Mouse (Mus musculus): ENCODE data around the gene Traf3ip3. TPM values are rescaled to one million over a fixed set of nuclear protein-coding genes. Genes with fewer than 3 reads are reported as not detected.

Gene Traf3ip3
- polyA plus RNA-seq, 1 experiment from 2014 or later = 2.5 TPM

GRCm38 (mm10) chr1:193130456-193130825 lies 71.1 kb downstream of the Traf3ip3 start:
- 34% methylated on average over 11 of the region's 11 CpGs for WGBS

GRCm38 (mm10) chr1:193129786-193130455 lies 71.6 kb downstream of the Traf3ip3 start, which contains the start of gene Diexf:
Gene Diexf (minus strand): TSS chr1:193130272.
- H3K4me1 ChIP-seq = peaks cover 7% of the 10 kb centered on the region
- no peaks in the 10 kb centered on the region for H3K9me3 ChIP-seq
- H3K36me3 ChIP-seq = peaks cover 18% of the 10 kb centered on the region
- H3K4me2 ChIP-seq (replicated peaks) = peak within 1 kb of the TSS; percentile 66
- H3K9ac ChIP-seq = peak within 1 kb of the TSS; percentile 82
- WGBS = under 1% methylated on average over 61 of the region's 61 CpGs
- H3K4me3 ChIP-seq = peak within 1 kb of the TSS; percentile 97
- no peaks in the 10 kb centered on the region; the same call in 1 of the 2 replicates for H3K27me3 ChIP-seq (replicated peaks)
- peak; percentile 96 for ATAC-seq (ENCODE audit: low FRiP score, low read depth)
- H3K27ac ChIP-seq = no peak within 1 kb of the TSS

More at GRCm38 (mm10) chr1:193130456-193130825, 71.1 kb downstream of the Traf3ip3 start:
- peaks cover 18% of the 10 kb centered on the region for H3K36me3 ChIP-seq
- no peaks in the 10 kb centered on the region; the same call in 1 of the 2 replicates for H3K27me3 ChIP-seq (replicated peaks)
- peak; percentile 70 for ATAC-seq (ENCODE audit: low FRiP score, low read depth)
- H3K4me1 ChIP-seq = peaks cover 7% of the 10 kb centered on the region
- no peaks in the 10 kb centered on the region for H3K9me3 ChIP-seq
- peak overlapping the region; percentile 97 for H3K4me3 ChIP-seq
- no peak overlapping the region for H3K27ac ChIP-seq
- H3K9ac ChIP-seq = peak overlapping the region; percentile 44; the same call in 1 of the 2 replicates
- peak overlapping the region; percentile 66 for H3K4me2 ChIP-seq (replicated peaks)

DNA sequence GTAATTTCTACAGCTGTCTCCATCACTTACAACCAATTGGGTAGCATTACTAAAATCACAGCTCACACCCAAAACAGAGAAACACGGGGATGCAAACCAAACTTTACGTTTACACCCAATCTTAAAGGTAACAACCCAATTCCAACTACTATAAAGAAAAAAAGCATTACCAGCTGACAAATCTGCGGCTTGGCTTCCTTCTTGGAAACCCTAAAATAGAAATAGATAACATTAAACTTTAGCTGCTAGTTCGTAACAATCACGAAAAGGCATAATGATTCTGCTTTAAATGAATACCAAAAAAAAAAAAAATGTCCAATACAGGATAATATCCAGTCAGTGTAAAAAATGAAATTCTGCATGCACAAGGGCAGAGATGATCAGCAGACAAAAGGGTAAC lies 72.2 kb downstream of the Traf3ip3 start:
- Histone ChIP-seq H3K4me2 (replicated peaks) (peak overlapping the region; percentile 66), H3K9me3 (no peaks in the 10 kb centered on the region), H3K4me3 (peak overlapping the region; percentile 97), H3K4me1 (peaks cover 7% of the 10 kb centered on the region), H3K27me3 (replicated peaks) (no peaks in the 10 kb centered on the region; the same call in 1 of the 2 replicates), H3K27ac (no peak overlapping the region), H3K36me3 (peaks cover 21% of the 10 kb centered on the region), H3K9ac (peak overlapping the region; percentile 82)
- ATAC-seq (ENCODE audit: low FRiP score, low read depth) = no peak
- 31% methylated on average over 5 of the region's 5 CpGs for WGBS

GRCm38 (mm10) chr1:193128055-193128454 lies 73.4 kb downstream of the Traf3ip3 start:
- no peak for ATAC-seq (ENCODE audit: low FRiP score, low read depth)
- no peaks in the 10 kb centered on the region for H3K27me3 ChIP-seq (replicated peaks)
- no peak overlapping the region for H3K4me2 ChIP-seq (replicated peaks)
- H3K27ac ChIP-seq = no peak overlapping the region
- H3K9ac ChIP-seq = no peak overlapping the region
- 93% methylated on average over 6 of the region's 6 CpGs for WGBS
- no peak overlapping the region for H3K4me3 ChIP-seq
- H3K36me3 ChIP-seq = peaks cover 30% of the 10 kb centered on the region
- peaks cover 7% of the 10 kb centered on the region for H3K4me1 ChIP-seq
- H3K9me3 ChIP-seq = no peaks in the 10 kb centered on the region

- no peak overlapping the region for H3K9ac ChIP-seq
- H3K4me3 ChIP-seq = no peak overlapping the region
- 90% methylated on average over 4 of the region's 4 CpGs for WGBS
- H3K9me3 ChIP-seq = no peaks in the 10 kb centered on the region
- H3K4me2 ChIP-seq (replicated peaks) = no peak overlapping the region
- H3K27ac ChIP-seq = no peak overlapping the region
- peaks cover 7% of the 10 kb centered on the region for H3K4me1 ChIP-seq
- no peak for ATAC-seq (ENCODE audit: low FRiP score, low read depth)
- H3K36me3 ChIP-seq = peaks cover 52% of the 10 kb centered on the region
- no peaks in the 10 kb centered on the region for H3K27me3 ChIP-seq (replicated peaks)
Measured at GRCm38 (mm10) chr1:193125835-193126234, 75.7 kb downstream of the Traf3ip3 start.

Other genes with a start within 250 kb of the Traf3ip3 start
- gene Syt14, start 165.9 kb downstream of the Traf3ip3 start, polyA plus RNA-seq (2016; fragmentation: Nextera tagmentation; extraction: Ambion mirVana) = 6.1 and 7.0 TPM in 2 replicates
- 6.9 and 9.6 TPM in 2 replicates for gene Diexf, start 71.4 kb downstream of the Traf3ip3 start, polyA plus RNA-seq (2016; fragmentation: Nextera tagmentation; extraction: Ambion mirVana)
- gene Irf6, start 48.6 kb downstream of the Traf3ip3 start, polyA plus RNA-seq (2016; fragmentation: Nextera tagmentation; extraction: Ambion mirVana) = 1.9 and 3.1 TPM in 2 replicates
- 14.3 and 14.4 TPM in 2 replicates for gene A130010J15Rik, start 33.7 kb downstream of the Traf3ip3 start, polyA plus RNA-seq (2016; fragmentation: Nextera tagmentation; extraction: Ambion mirVana)
- gene Lamb3, start 6.0 kb upstream of the Traf3ip3 start, polyA plus RNA-seq (2016; fragmentation: Nextera tagmentation; extraction: Ambion mirVana) = 0.29 and 0.38 TPM in 2 replicates
- 0.23 TPM in 1 of 2 replicates, not detected in the other for gene Hsd11b1, start 62.4 kb upstream of the Traf3ip3 start, polyA plus RNA-seq (2016; fragmentation: Nextera tagmentation; extraction: Ambion mirVana)
- gene G0s2, start 71.5 kb upstream of the Traf3ip3 start, polyA plus RNA-seq (2016; fragmentation: Nextera tagmentation; extraction: Ambion mirVana) = 8.1 and 8.4 TPM in 2 replicates
- 16.7 and 18.6 TPM in 2 replicates for gene Camk1g, start 168.6 kb upstream of the Traf3ip3 start, polyA plus RNA-seq (2016; fragmentation: Nextera tagmentation; extraction: Ambion mirVana)

Data from neural tube, embryonic 12.5 days (tissue).